Mouse (Mus musculus): ENCODE measurements around the gene Bbs9. TPM values are rescaled to one million over a fixed set of nuclear protein-coding genes. Genes with fewer than 3 reads are reported as not detected.

Bbs9 gene
- total and polyA plus RNA-seq, 3 experiments = 6.3 to 12.4 (median 11.9) TPM

DNA sequence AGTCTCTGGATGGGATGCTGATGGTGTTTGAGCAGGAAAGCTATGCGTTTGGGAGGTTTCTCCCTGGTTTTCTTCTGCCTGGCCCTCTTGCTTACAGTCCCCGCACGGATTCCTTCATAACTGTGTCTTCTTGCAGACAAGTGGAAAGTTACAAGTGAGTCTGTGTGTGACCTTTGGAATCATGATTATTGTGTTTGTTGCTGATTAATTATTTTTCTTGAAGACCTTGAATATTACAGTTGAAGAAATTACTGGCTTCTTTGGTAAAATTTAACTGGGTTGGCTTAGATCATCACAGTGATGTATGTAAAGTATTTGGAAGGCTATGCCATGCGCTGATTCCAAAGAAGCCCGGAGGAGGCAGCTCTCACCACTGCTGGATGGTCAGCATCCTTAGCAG lies 92.2 kb downstream of the Bbs9 start:
- intact Hi-C loops (cut with DNase I) = no loop called here
- whole genome bisulfite sequencing = 93% methylated on average over 5 of the region's 5 CpGs
- no peak overlapping the region for H3K4me3 ChIP-seq
- DNase-seq = no peak
- H3K27me3 ChIP-seq (ENCODE audit: control insufficient read depth, insufficient read depth, low read length) = no peaks in the 10 kb centered on the region
- H3K9ac ChIP-seq (ENCODE audit: low read depth, low read length) = no peak overlapping the region
- TF ChIP-seq CTCF (IDR thresholded peaks at IDR 0.05) (no peak), EP300 (IDR thresholded peaks at IDR 0.05; ENCODE audit: insufficient read depth, low read depth, low read length) (no peak), POLR2A (IDR thresholded peaks at IDR 0.05; ENCODE audit: insufficient read depth, low read depth, low read length) (no peak)
- H3K27ac ChIP-seq = no peak overlapping the region
- H3K4me1 ChIP-seq (ENCODE audit: control insufficient read depth, insufficient read depth, low read length) = no peaks in the 10 kb centered on the region
- H3K79me2 ChIP-seq (replicated peaks; ENCODE audit: control insufficient read depth, insufficient read depth, low read length) = no peaks in the 10 kb centered on the region
- no peaks in the 10 kb centered on the region for H3K36me3 ChIP-seq (ENCODE audit: control insufficient read depth, insufficient read depth, low read length)

DNA sequence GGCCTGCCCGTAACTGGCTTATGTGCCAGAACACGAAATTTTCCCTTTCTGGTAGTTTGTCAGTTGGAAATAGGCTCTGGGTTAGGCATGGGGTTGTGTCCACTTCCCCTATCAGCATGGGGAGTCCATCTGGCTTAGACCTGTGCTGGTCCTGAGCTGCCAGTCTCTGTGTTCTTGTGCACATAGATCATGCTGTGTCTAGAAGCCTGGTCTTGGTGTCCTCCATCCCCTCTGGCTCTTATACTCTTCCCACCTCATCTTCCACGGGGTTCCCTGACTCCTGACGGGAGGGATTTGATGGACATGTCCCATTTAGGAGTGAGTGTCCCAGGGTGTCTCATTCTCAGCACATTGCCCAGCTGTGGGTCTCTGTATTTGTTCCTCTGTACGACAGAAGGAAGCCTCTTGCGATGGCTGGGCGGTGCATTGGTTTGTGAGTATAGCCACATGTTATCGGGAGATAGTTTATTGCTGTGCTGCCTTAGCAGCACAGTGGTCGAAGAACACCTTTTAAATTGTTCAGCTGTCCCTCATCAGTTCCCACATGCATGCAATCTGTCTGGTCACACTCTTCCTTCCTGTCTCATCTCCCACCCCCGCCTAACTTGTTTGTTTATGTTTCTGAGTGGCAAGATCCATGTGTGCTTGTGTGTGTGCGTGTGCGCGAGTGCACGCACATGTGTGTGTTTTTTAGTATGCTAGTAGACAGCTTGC lies 101.1 kb downstream of the Bbs9 start:
- no peak overlapping the region for H3K4me3 ChIP-seq

DNA sequence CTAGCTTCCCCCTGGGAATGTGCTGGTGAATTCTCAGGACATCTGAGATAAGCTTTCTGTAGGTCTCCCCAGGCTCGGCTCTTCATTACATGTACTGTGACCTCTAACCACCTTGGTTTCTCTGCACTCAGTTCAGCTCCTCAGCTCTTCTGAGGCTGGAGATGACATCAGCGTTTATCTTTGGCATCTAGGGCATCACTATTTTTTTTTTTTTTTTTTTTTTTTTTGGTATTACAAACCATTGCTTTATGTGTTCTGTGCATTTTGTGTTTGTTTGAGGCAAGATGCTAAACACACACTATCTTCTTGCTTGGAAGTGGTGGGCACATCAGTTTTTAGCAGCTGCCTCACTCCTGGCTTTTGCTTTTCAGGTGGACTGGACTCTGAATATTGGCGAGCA lies 102.8 kb downstream of the Bbs9 start:
- Histone ChIP-seq H3K9ac (ENCODE audit: low read depth, low read length) (no peak overlapping the region), H3K36me3 (ENCODE audit: control insufficient read depth, insufficient read depth, low read length) (no peaks in the 10 kb centered on the region), H3K27ac (no peak overlapping the region), H3K79me2 (replicated peaks; ENCODE audit: control insufficient read depth, insufficient read depth, low read length) (no peaks in the 10 kb centered on the region), H3K4me3 (no peak overlapping the region), H3K27me3 (ENCODE audit: control insufficient read depth, insufficient read depth, low read length) (no peaks in the 10 kb centered on the region), H3K4me1 (ENCODE audit: control insufficient read depth, insufficient read depth, low read length) (no peaks in the 10 kb centered on the region; the same call in 1 of the 2 replicates)
- 78% methylated on average over 3 of the region's 3 CpGs for WGBS
- no peak for DNase-seq
- TF ChIP-seq POLR2A (IDR thresholded peaks at IDR 0.05; ENCODE audit: insufficient read depth, low read depth, low read length) (no peak), EP300 (IDR thresholded peaks at IDR 0.05; ENCODE audit: insufficient read depth, low read depth, low read length) (no peak), CTCF (IDR thresholded peaks at IDR 0.05) (no peak)
- intact Hi-C loops (cut with DNase I) = no loop called here

More for the DNA sequence above, 101.1 kb downstream of the Bbs9 start:
- H3K27me3 ChIP-seq (ENCODE audit: control insufficient read depth, insufficient read depth, low read length) = no peaks in the 10 kb centered on the region
- no peaks in the 10 kb centered on the region for H3K36me3 ChIP-seq (ENCODE audit: control insufficient read depth, insufficient read depth, low read length)
- no peak for DNase-seq
- no peak overlapping the region for H3K9ac ChIP-seq (ENCODE audit: low read depth, low read length)
- H3K27ac ChIP-seq = no peak overlapping the region
- H3K4me1 ChIP-seq (ENCODE audit: control insufficient read depth, insufficient read depth, low read length) = no peaks in the 10 kb centered on the region
- intact Hi-C loops (cut with DNase I) = no loop called here
- 79% methylated on average over 14 of the region's 14 CpGs for WGBS
- no peaks in the 10 kb centered on the region for H3K79me2 ChIP-seq (replicated peaks; ENCODE audit: control insufficient read depth, insufficient read depth, low read length)
- no peak for TF ChIP-seq POLR2A (IDR thresholded peaks at IDR 0.05; ENCODE audit: insufficient read depth, low read depth, low read length)
- TF ChIP-seq CTCF (IDR thresholded peaks at IDR 0.05) = no peak
- TF ChIP-seq EP300 (IDR thresholded peaks at IDR 0.05; ENCODE audit: insufficient read depth, low read depth, low read length) = no peak

DNA sequence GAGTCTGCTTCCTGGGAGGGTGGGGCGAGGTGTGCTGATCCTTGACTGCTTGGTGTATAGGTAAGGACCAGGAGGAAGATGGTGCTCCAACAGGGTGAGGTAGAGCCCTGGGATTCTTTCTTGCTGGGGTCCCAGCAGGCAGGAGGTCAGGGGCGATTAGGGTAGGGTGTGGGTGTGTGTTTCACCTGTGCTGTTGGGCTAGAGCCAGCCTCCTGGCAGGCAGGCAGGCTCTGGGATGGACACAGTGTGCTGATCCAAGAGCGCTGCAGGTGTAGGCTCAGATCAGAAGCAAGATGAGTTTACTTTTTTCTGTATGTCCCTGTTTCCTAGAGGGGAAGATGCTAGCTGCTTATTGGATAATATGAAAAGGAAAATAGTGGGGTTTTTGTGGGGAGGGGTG lies 108.7 kb downstream of the Bbs9 start:
- H3K4me3 ChIP-seq = no peak overlapping the region
- H3K27me3 ChIP-seq (ENCODE audit: control insufficient read depth, insufficient read depth, low read length) = no peaks in the 10 kb centered on the region
- no peaks in the 10 kb centered on the region; the same call in 1 of the 2 replicates for H3K4me1 ChIP-seq (ENCODE audit: control insufficient read depth, insufficient read depth, low read length)
- 86% methylated on average over 3 of the region's 3 CpGs for WGBS
- no peak for DNase-seq
- H3K79me2 ChIP-seq (replicated peaks; ENCODE audit: control insufficient read depth, insufficient read depth, low read length) = no peaks in the 10 kb centered on the region
- H3K27ac ChIP-seq = no peak overlapping the region
- intact Hi-C loops (cut with DNase I) = no loop called here
- no peaks in the 10 kb centered on the region for H3K36me3 ChIP-seq (ENCODE audit: control insufficient read depth, insufficient read depth, low read length)
- TF ChIP-seq POLR2A (IDR thresholded peaks at IDR 0.05; ENCODE audit: insufficient read depth, low read depth, low read length) = no peak
- TF ChIP-seq EP300 (IDR thresholded peaks at IDR 0.05; ENCODE audit: insufficient read depth, low read depth, low read length) = no peak
- TF ChIP-seq CTCF (IDR thresholded peaks at IDR 0.05) = no peak
- H3K9ac ChIP-seq (ENCODE audit: low read depth, low read length) = no peak overlapping the region

DNA sequence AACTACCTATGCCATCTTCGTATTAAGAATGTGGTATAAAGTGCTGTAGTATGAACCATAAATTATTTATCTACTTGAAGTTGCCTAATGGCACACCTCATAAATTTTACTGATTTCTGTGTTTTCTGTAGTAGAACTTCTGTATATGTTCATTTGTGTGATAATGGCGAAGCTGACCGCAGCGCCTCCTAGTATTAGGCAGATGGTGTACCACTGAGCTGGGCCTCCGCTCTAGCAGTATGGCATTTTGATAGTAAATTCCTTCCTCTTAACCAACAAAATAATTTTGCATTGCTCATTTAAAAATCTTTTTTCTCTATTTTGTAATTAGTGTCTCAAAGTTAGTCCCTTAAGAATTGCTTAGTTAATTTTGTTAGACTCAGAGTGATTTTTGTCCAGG lies 117.5 kb downstream of the Bbs9 start:
- Histone ChIP-seq H3K36me3 (ENCODE audit: control insufficient read depth, insufficient read depth, low read length) (no peaks in the 10 kb centered on the region), H3K27me3 (ENCODE audit: control insufficient read depth, insufficient read depth, low read length) (no peaks in the 10 kb centered on the region), H3K4me1 (ENCODE audit: control insufficient read depth, insufficient read depth, low read length) (no peaks in the 10 kb centered on the region), H3K9ac (ENCODE audit: low read depth, low read length) (no peak overlapping the region), H3K27ac (no peak overlapping the region), H3K4me3 (no peak overlapping the region), H3K79me2 (replicated peaks; ENCODE audit: control insufficient read depth, insufficient read depth, low read length) (no peaks in the 10 kb centered on the region)
- WGBS = 98% methylated on average over 5 of the region's 5 CpGs
- no peak for DNase-seq
- TF ChIP-seq EP300 (IDR thresholded peaks at IDR 0.05; ENCODE audit: insufficient read depth, low read depth, low read length) (no peak), CTCF (IDR thresholded peaks at IDR 0.05) (peak; percentile 23; the same call in 1 of the 2 replicates), POLR2A (IDR thresholded peaks at IDR 0.05; ENCODE audit: insufficient read depth, low read depth, low read length) (no peak)
- intact Hi-C loops (cut with DNase I) = no loop called here

DNA sequence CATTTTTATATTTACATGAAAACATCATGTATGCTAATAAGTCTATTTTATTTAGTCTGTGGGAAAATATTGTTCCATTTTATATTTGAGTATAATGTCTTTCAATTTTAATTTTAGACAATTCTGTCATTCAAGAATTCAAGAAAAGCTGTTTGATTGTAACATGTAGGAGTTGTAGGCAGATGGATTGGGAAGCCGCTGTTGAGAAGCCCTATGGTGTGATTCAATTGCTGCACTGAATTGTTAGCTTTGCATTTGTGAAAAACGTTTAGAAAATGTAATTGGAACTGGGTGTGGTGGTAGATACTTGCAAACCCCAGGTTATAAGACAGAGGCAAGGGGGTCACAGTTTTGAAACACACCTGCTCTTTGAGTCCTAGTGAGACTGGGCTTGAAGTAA lies 121.1 kb downstream of the Bbs9 start:
- Histone ChIP-seq H3K79me2 (replicated peaks; ENCODE audit: control insufficient read depth, insufficient read depth, low read length) (no peaks in the 10 kb centered on the region), H3K27me3 (ENCODE audit: control insufficient read depth, insufficient read depth, low read length) (no peaks in the 10 kb centered on the region), H3K36me3 (ENCODE audit: control insufficient read depth, insufficient read depth, low read length) (no peaks in the 10 kb centered on the region), H3K9ac (ENCODE audit: low read depth, low read length) (no peak overlapping the region), H3K4me3 (no peak overlapping the region), H3K27ac (no peak overlapping the region), H3K4me1 (ENCODE audit: control insufficient read depth, insufficient read depth, low read length) (no peaks in the 10 kb centered on the region)
- no peak for TF ChIP-seq POLR2A (IDR thresholded peaks at IDR 0.05; ENCODE audit: insufficient read depth, low read depth, low read length)
- no peak for TF ChIP-seq EP300 (IDR thresholded peaks at IDR 0.05; ENCODE audit: insufficient read depth, low read depth, low read length)
- no peak for TF ChIP-seq CTCF (IDR thresholded peaks at IDR 0.05)
- intact Hi-C loops (cut with DNase I) = no loop called here
- 57% methylated on average over 2 of the region's 2 CpGs for WGBS
- no peak for DNase-seq

Measured in heart, adult 2 months (tissue).